Mouse (Mus musculus) liver, postnatal 0 days (tissue): ENCODE measurements at regions not wholly inside any gene's neighbourhood (a gene's known extent, or its start where the extent isn't known, plus 50 kb on each side); places are given as distances from the start of the nearest gene placed in this dataset.

Source experiments
- ATAC-seq: fragments of 200-750 bp; cut with Nextera tagmentation; 2 replicates; pipeline ENCODE4 v1.8.0; 2017; ENCODE audit warnings: mild to moderate bottlenecking, moderate library complexity
- DNase-seq: peaks from one replicate; pipeline ENCODE4 v3.0.0-alpha.2; 2016
- H3K27ac ChIP-seq: fragments of 300-500 bp; sonication (generic); 2 replicates; pipeline ENCODE4 v1.5.1; 2014; ENCODE audit warnings: antibody characterized with exemption, moderate library complexity, mild to moderate bottlenecking, low read depth
- H3K27me3 ChIP-seq: fragments of 300-500 bp; sonication (generic); 2 replicates; pipeline ENCODE4 v1.6.1; 2014; ENCODE audit warnings: low read length, control low read depth, mixed read lengths; ENCODE audit not compliant: insufficient read depth
- H3K36me3 ChIP-seq: fragments of 300-500 bp; sonication (generic); replicated peaks from 2 replicates; pipeline ENCODE4 v1.6.1; 2014; ENCODE audit warnings: mild to moderate bottlenecking, control low read depth, low read length, moderate library complexity, mixed read lengths; ENCODE audit not compliant: insufficient read depth
- H3K4me1 ChIP-seq: fragments of 300-500 bp; sonication (generic); 2 replicates; pipeline ENCODE4 v1.6.1; 2014; ENCODE audit warnings: antibody characterized with exemption, mild to moderate bottlenecking, control low read depth; ENCODE audit not compliant: insufficient read depth
- H3K4me2 ChIP-seq: fragments of 300-500 bp; sonication (generic); 2 replicates; pipeline ENCODE4 v1.6.1; 2014; ENCODE audit warnings: low read depth, mild to moderate bottlenecking, low read length, moderate library complexity, mixed read lengths
- H3K4me3 ChIP-seq: fragments of 300-500 bp; sonication (generic); 2 replicates; pipeline ENCODE4 v1.5.1; 2014; ENCODE audit warnings: low read depth, low read length
- H3K9ac ChIP-seq: fragments of 300-500 bp; sonication (generic); replicated peaks from 2 replicates; pipeline ENCODE4 v1.6.1; 2014; ENCODE audit warnings: mild to moderate bottlenecking, moderate library complexity
- H3K9me3 ChIP-seq: fragments of 300-500 bp; sonication (generic); 2 replicates; pipeline ENCODE4 v1.6.1; 2016; ENCODE audit warnings: mild to moderate bottlenecking, control low read depth, low read length, mixed read lengths
- CTCF ChIP-seq: sonication (generic); IDR thresholded peaks from 2 replicates; pipeline ENCODE4 v1.5.1; 2016; ENCODE audit warnings: antibody characterized with exemption, low read depth
- EP300 ChIP-seq: IDR thresholded peaks from 2 replicates; pipeline ENCODE4 v1.6.1; 2016; ENCODE audit warnings: antibody characterized with exemption, low read depth, mild to moderate bottlenecking
- WGBS: fragments of 180-500 bp; shearing (Covaris S2); extraction: QIAGEN DNeasy Blood & Tissue Kit; methylation state at CpG from one replicate; pipeline ENCODE4 v1.1.7; 2014; ENCODE audit not compliant: insufficient replicate concordance; 5-methylcytosine and 5-hydroxymethylcytosine counted together

- H3K9me3 ChIP-seq = no peaks in the 10 kb centered on the region
- WGBS = 41% methylated on average over 6 of the region's 6 CpGs
- ATAC-seq = no peak
These were observed 126.3 kb upstream of the Atp11c start for GRCm38 (mm10) chrX:60718794-60719193.

GRCm38 (mm10) chrX:60718156-60718769 is 125.8 kb upstream of the Atp11c start:
- H3K9me3 ChIP-seq = no peaks in the 10 kb centered on the region
- H3K4me1 ChIP-seq = no peaks in the 10 kb centered on the region
- DNase-seq (peak; percentile 11), ATAC-seq (no peak; the same call in 1 of the 2 replicates)
- no peak overlapping the region for H3K9ac ChIP-seq
- H3K36me3 ChIP-seq = no peaks in the 10 kb centered on the region
- TF ChIP-seq EP300 (no peak), CTCF (no peak)
- no peak overlapping the region for H3K27ac ChIP-seq
- 17% methylated on average over 11 of the region's 11 CpGs for WGBS
- no peaks in the 10 kb centered on the region for H3K27me3 ChIP-seq
- H3K4me3 ChIP-seq = no peak overlapping the region
- H3K4me2 ChIP-seq = 0 out of 2 replicates have a peak overlapping the region, but pooled peaks have one; percentile 38

More at GRCm38 (mm10) chrX:60718794-60719193, 126.3 kb upstream of the Atp11c start:
- H3K27me3 ChIP-seq = no peaks in the 10 kb centered on the region
- H3K36me3 ChIP-seq = no peaks in the 10 kb centered on the region
- no peak overlapping the region for H3K27ac ChIP-seq
- H3K4me2 ChIP-seq = no peak overlapping the region
- H3K9ac ChIP-seq = no peak overlapping the region
- no peak overlapping the region for H3K4me3 ChIP-seq
- TF ChIP-seq CTCF (no peak), EP300 (no peak)
- DNase-seq = no peak
- H3K4me1 ChIP-seq = no peaks in the 10 kb centered on the region

DNA sequence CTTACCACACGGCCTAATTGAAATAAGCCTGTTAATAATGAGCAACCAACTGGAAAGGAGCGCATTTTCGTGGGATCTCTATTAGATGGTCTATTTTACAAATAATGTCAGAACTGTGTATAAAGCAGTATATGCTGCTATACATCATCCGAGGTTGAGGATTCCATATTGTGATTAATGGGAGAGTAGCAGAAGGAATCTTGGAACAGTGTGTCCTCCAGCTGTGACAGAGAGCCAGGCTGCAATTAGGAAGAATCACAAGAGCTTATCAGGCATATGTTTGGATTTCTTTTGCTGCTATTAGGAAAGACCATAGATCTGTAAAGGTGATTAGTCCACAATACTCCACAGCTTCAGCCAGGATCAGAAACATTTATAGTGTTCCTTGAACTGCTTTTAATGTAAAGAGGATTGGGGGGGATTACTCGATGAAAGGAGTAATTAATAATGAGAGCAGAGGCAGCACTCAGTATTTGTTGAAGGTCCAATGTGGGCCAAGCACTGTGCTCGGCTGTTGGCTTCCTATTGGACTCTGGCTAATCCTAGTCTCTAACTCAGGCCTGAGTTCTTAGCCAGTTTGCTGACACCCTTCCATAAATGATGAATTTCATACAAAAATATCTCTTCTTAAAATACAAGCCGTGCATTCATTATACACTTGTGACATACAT is 88.7 kb upstream of the Atp11c start:
- no peak overlapping the region for H3K27ac ChIP-seq
- no peaks in the 10 kb centered on the region for H3K4me1 ChIP-seq
- no peaks in the 10 kb centered on the region for H3K9me3 ChIP-seq
- TF ChIP-seq EP300 (no peak), CTCF (no peak)
- H3K4me3 ChIP-seq = no peak overlapping the region
- H3K9ac ChIP-seq = no peak overlapping the region
- H3K36me3 ChIP-seq = no peaks in the 10 kb centered on the region
- no peak for DNase-seq
- no peaks in the 10 kb centered on the region for H3K27me3 ChIP-seq
- 76% methylated on average over 7 of the region's 7 CpGs for WGBS
- H3K4me2 ChIP-seq = no peak overlapping the region
- ATAC-seq = no peak

DNA sequence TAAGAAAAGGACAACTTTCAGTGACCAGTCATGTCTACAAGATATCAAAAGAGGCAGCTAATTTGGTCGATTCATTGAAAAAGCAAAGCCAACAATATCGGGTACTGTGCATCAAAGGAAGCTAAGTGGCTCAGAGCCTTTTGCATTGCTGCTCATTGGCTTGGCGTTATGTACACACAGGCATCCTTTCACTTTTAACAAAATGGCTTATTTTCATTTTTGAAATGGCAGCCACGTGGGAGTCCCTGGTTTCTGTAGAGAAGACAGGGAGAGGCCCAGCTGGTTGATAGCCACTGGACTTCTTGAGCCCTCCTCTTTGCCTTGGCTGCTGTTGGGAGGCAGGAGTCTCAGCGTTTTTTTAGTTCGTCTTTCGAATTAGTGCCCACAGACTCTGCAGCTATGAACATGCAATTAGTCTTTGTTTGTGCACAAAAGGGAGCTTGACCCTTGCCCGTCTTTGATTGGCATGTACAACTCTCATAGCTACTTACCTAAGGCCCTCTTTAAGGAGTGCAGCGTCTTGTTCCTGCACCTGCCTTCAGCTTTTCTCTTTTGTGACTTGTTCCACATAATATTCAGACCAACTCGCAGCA is 52.3 kb upstream of the Atp11c start:
- ATAC-seq = no peak
- no peak for TF ChIP-seq CTCF
- no peak for TF ChIP-seq EP300
- Histone ChIP-seq H3K4me3 (no peak overlapping the region), H3K36me3 (no peaks in the 10 kb centered on the region), H3K27ac (no peak overlapping the region), H3K27me3 (no peaks in the 10 kb centered on the region), H3K4me2 (no peak overlapping the region), H3K9ac (no peak overlapping the region), H3K9me3 (no peaks in the 10 kb centered on the region), H3K4me1 (no peaks in the 10 kb centered on the region)
- no peak for DNase-seq
- WGBS = 59% methylated on average over 10 of the region's 10 CpGs
